Mouse (Mus musculus): ENCODE data around the gene Gm572. TPM values are rescaled to one million over a fixed set of nuclear protein-coding genes. Genes with fewer than 3 reads are reported as not detected.

Gm572 gene
- polyA plus RNA-seq, 2 experiments from 2014 or later: not detected

GRCm38 (mm10) chr4:148625756-148626622 is 17.1 kb upstream of the Gm572 start:
- ATAC-seq: peak; percentile 45

- peak; percentile 89 for ATAC-seq
Measured at GRCm38 (mm10) chr4:148626623-148627185, 16.4 kb upstream of the Gm572 start, which contains the start of gene Tardbp. TSS of gene Tardbp (minus strand) at chr4:148627019.

DNA sequence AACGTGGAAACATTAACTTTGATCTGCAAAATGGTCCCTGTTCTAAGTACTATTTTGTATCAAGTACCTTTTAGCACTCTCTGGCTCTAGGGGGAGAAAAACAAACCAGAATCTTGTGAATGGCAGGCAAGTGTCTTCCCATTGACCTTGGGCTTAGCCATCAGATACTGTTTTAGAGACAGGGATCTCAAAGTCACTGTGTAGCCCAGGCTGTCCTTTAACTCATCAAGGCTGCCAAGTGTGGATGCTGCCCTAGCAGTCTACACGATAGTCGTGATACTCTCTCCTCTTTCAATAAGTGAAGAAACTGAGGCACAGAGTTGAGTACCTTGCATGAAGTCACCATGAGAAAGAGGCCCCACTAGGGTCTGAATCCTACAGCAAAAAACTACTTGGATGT is 15.9 kb upstream of the Gm572 start:
- no peak for ATAC-seq

DNA sequence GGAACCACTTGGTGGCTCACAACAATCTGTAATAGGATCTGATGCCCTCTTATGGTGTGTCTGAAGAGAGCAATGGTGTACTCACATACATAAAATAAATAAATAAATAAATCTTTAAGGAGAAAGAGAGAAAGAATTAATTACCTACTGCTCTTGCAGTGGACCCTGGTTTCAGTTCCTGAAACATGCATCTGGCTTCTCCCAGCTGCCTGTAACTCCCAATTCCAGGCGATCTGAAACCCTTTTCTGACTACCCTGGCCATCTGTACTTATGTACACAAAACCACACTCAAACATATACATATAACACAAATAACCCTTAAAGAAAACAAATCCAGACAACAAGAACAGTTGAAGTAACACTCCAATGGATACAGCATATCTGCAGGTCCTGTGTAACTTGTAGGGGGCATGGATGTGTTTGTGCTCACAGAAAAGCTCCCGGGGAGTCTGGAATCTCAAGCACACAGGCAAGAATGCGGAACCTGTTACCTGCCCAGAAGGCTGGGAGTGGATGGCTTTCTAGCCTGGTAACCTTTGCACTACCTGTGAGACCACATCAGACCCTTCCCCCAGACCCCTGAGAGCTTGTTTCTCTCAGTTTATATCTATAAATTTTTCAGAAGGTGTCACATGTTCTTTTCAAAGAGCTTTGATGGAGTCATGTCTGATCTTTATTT is 11.0 kb upstream of the Gm572 start:
- ATAC-seq: no peak

DNA sequence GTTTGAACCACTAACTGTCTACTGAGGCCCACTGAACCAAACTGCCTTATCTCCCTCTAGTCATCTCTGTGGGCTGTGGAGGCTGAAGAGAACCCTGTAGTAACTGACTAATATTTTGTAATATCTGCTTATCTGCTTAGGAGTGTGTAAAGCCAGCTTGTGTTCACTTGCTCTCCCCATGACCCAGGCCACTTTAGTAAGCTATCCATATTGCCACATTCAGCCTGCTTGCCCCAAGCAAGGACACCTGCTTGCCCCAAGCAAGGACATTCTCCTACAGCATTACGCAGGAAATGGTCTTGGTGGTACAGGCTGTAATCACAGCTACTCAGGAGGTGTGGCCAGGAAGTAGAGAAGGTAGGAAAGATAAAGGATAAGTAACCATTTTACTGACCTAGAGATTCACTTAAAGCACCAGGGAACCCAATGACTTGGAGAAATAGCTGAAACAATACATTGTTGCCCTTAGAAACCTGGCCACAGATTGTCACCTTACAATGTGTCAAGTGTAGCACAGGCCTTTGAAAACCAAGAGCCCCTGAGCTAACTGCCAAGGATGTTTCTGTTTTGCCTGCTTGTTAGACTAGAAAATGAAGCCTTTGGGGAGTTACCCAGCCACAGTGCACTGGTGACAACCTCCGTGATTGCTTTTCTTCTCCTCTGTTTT is 9.6 kb upstream of the Gm572 start:
- no peak for ATAC-seq

- no peak for ATAC-seq
Measured at GRCm38 (mm10) chr4:148635309-148635708, 7.8 kb upstream of the Gm572 start.

- ATAC-seq: no peak
Measured at GRCm38 (mm10) chr4:148638302-148638701, 4.8 kb upstream of the Gm572 start.

DNA sequence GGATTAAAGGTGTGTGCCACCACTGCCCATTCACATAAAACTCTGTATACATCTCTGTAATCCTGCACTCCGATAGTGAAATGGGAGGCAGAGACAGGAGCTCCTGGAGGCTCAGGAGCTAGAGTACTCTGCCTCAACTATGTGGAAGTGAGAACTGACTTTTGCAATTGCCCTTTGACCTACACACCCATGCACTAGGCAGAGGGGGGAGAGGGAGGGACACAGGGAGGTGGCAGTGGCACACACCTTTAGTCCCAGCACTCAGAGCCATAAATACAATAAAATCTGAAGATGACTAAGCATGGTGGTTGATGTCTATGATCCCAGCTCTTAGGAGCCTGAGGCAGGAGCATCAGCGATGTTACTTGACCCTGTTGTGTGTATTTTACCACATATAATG is 3.7 kb upstream of the Gm572 start:
- no peak for ATAC-seq

GRCm38 (mm10) chr4:148641121-148641520 is 2.0 kb upstream of the Gm572 start:
- ATAC-seq: no peak

- ATAC-seq: peak; percentile 88
Measured at GRCm38 (mm10) chr4:148644157-148644511, 1.0 kb downstream of the Gm572 start.

GRCm38 (mm10) chr4:148644926-148645325 is 1.8 kb downstream of the Gm572 start:
- no peak for ATAC-seq

DNA sequence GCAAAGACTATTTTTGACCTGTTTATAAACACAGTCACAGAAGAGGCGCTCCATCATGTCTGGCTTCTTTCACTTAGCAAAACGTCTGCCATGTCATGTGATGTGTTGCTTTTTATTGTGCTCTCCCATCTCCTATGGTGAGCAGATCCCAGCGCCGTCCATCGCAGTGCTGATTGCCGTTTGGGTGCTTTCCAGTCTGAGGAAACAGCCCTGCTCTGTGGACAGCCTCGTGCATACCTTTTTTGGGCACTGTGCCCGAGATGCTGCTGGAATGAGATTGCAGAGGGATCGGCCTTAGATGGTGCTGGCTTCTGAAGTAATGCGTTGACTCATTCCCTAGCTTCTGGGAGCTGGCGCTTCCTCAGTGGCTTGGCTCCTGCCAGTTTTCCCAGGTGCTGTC is 3.5 kb downstream of the Gm572 start:
- ATAC-seq: no peak

GRCm38 (mm10) chr4:148649309-148649708 is 6.2 kb downstream of the Gm572 start:
- no peak for ATAC-seq

GRCm38 (mm10) chr4:148651045-148651444 is 7.9 kb downstream of the Gm572 start:
- no peak for ATAC-seq

- ATAC-seq: no peak
Measured at GRCm38 (mm10) chr4:148654701-148655398, 11.7 kb downstream of the Gm572 start.

GRCm38 (mm10) chr4:148656691-148657258 is 13.7 kb downstream of the Gm572 start:
- ATAC-seq: no peak

DNA sequence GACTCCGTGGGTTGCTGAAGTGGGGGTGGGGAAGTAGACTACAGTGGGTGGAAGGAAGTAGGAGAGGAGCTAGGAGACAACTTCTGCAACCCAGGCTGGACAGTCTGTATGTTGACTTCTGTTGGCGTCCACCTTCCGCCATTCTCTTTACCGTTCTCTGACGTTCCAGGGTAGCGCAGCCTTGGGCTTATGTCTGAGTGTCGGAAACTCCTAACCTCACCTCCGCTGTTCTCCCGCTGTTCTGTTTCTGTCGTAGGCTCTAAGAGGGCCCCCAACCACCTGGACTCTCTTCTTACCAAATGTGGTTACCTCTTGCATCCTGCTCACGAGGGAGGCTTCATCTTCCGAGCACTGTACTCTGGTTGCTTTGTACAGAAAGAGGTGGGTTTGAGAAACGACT is 14.7 kb downstream of the Gm572 start:
- peak; percentile 61 for ATAC-seq

DNA sequence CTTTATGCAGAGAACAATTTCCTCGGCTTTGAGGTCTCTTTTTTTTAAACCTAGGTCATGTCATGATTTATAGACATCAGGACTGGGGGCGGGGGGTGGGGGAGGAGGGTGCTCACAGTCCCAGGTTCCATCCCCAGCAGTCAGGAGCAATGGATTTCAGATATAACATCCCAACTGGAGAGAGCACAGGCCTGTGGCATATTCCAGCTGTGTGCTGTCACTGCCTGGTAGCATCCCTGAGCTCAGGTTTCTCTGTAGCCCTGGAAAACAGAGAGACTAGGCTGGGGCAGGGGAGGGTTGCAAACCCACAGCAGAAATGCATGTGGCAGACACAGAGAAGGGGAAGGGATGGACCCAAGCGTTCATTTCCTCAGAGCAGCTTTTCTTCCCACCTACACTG is 17.1 kb downstream of the Gm572 start:
- no peak for ATAC-seq

DNA sequence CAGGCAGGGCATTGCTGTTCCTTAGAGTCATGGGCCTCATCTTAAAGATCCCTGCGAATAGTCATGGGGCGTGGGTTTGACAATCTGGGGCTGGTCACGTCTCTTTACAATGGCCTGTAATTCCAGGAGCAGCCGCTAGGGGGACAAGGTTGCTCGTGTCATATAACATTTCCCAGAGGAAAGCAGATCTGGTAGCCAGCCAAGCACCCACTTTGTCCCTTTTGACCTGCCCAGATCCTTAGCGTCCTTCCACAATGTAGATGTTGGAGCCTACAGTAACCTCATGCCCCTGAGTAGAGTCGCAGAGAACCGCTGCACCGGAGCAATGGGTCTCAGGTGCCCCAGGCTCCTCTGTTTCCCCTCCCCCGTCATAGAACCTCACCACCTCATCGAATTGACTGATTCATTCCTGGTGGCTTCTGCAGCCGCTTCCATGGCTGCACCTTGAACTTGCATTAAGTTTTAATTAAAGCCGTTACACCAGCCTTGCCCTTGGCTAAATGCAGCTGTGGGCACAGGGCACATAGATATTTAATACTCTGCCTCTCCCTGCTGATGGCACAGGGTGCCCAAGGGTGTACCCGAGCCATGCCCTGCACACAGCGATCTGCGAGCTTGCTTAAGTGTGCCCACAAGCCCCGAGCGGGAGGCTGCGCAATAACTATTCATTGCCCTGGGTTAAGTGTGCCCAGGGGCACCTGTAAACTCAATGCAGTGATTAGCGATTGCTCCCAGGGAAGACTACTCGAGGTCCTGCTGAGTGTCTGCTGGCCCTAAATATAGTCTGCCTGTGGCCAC is 19.2 kb downstream of the Gm572 start:
- no peak for ATAC-seq

- ATAC-seq: no peak
Measured at GRCm38 (mm10) chr4:148663326-148663725, 20.2 kb downstream of the Gm572 start.

GRCm38 (mm10) chr4:148664021-148664420 is 20.9 kb downstream of the Gm572 start:
- no peak for ATAC-seq
